Mouse (Mus musculus) cerebellum, postnatal 10 days (tissue): ENCODE data around the gene Ankra2.

Experiments
- DNase-seq, 2 experiments: peaks; one replicate each; pipeline ENCODE4 v3.0.0; 2021; ENCODE audit warnings: mixed read lengths in 2 of 2

Gene Ankra2

DNA sequence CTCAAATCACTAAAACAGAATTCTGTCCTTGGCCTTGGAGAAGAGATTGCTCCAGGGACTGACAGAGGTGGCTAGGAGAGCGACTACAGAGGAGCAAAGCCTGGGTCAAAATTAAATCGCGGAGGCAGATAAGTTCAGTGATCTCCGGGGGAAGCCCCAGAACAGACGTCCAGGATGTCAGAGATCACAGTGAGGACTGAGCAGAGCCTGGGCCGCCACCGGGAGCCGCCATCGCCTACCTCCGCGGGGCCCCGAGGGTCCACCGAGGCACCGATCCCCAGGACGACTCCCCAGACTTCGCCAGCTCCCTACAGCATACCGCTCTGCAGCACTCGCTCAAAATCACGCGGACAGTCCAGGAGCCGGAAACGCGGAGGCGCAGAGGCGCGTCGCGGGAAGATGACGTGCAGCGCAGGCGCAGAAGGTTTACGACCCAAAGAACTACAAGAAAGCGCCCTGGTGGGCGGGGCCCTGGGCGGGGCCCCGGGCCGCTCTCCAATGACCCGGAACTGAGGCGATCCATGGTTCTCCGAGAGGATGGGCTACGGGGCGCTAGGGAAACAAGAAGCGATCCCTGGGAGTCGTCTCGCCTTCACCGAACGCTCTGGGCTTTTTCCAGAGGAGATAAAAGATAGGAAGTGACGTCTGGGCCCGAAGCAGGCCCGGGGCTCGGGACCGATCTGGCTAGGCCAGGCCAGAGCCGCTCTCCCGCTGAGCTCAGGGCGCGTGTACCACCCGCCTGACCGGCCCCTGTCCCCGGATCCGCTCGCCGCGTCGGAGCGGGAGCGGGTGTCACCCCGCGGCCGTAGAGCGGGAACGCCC is at the start of gene Ankra2, which contains the start of gene Utp15:
TSS of gene Ankra2 (plus strand) at position 439 of the 822 bp plus-strand sequence.
TSS of gene Utp15 (minus strand) at position 406 of the 822 bp plus-strand sequence.
- DNase-seq = peak; percentile 99

DNA sequence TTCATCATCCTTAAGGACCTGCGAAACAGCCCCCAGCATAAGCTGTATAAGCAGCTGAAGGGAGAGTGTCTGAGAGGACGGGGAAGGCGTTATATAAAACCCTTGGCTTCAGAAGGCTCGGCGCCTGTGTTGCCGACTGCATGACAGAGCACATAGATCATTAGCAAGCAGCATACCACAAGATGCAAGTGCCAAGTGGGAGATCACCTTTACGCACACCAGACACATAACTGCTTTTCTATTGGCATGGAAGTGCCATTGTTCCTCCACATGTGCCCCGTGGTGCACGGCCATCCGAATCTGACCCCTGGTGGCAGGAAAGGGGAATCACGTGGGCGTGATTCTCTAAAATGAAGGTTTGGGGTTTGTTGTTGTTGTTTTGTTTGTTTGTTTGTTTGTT is 40.0 kb upstream of the Ankra2 start:
- DNase-seq = peak; percentile 66 to 71

DNA sequence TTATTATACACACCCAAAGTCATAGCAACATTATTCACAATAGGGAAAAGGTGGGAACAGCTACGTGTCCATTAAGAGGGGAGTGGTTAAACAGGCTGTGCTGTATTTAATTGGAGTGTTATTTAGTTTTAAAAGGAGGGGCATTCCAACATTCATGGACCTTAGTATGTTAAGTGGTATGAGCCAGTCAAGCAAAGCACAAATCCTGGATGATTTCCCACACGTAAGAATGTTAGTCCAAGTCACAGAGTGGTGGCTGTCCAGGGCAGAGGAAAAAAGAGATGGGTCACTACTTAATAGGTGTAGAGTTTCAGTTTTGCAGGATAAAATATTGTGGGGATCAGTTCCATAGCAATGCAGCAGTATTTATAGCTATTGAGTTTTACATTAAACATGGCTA is 36.6 kb upstream of the Ankra2 start:
- DNase-seq = no peak

DNA sequence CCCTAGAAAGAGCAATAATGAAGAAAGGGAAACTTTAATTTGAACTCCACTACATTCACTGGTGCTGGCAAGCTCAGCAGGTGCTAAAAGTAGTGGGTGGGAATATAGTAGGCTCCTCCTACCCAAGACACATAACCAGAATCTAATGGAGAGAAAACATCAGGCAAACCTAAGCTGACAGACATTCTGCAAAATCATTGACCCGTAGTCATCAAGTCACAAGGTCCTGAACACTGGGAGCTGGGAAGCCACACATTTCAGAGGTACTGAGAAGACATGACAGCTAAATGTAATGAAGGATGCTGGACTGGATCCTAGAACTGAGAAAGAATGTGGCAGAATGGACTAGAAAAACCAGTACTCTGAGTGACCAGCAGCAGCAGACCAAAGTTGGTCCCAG is 32.4 kb upstream of the Ankra2 start:
- no peak for DNase-seq

DNA sequence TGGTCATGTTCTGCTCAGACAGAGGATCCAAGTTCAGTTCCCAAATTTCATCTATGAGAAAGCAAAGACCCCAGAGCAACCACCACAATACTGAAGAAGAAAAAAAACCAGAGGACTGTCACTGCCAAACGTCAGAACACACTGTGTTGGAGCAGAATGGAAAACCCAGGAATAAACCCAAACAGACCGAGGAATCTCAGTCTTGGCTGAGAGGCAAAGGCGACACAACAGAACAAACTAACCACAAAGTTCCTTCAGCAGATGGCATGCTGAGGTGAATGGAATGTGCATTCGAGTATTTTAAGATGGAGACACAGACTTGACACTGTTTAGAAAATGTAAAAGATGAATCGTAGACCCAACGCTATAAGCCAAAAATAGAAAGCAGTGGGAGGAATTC is 27.4 kb upstream of the Ankra2 start:
- DNase-seq = no peak

DNA sequence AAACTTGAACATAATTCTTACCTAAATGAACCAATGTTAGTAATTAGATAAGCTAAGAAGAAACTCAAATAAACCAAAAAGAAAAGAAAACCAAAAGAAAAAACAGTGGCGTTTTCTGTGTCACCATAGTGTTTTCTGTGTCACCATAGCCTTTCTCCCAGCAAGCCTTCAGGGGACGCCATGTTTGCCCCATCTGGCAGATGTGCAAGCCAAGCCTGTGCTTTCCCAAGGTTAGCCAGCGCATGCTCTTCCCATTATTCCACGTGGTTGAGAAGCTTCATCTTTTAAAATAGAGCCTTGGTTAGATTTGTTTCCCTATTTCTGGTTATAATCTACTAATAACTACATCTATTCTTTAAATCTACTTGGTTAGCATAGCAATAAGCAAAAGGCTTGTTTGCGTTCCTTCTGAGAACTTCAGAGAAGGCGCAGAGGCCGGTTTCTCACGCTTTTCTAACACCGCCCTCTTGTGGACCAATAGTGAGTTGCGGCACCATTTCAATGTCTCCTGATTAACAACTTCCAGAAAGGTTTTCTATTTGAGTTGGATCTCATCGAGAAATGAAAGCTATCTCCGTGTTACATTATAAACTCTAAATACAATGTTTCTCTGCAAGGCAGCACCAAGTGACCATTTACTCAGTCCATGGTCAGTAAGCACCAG is 22.8 kb upstream of the Ankra2 start:
- peak; percentile 85 to 90 for DNase-seq

GRCm38 (mm10) chr13:98241531-98242282 is 21.2 kb upstream of the Ankra2 start:
- DNase-seq = peak; percentile 43 to 49

DNA sequence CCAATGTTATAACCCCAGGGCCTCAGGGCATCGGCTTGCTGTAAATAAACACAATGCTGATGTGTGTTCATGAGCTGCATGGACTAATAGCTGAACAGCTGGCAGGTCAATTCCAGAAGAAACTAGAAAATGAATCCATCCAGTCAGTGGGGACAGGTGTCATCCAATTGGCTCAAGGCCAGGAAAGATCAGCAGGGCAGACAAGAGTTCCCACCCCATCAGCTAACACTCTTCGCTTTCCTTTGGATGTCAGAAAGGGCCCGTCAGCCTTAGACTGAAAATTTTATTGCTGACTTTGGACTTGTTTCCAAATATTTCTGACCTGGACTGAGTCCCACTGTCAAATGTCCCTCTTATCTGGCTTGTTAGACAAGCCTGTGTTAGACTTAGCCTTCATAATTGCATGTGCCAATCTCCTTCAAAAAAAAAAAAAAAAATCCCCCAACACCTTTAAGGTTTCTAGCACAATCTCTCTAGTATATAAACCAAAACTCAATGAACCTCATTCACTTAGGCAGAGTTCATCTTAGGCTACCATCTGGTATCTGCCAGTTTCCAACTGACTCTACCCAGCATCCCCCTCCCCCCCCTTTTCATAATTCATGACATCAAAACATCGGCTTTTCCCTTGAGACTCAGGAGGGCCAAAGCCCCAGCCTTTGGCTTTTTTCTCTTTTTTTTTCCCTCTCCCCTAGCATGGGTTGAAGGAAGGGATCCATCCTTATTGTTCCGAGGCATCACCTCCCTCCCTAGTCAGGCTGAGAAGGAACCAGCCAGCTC is 18.1 kb upstream of the Ankra2 start:
- DNase-seq = peak; percentile 78 to 87

DNA sequence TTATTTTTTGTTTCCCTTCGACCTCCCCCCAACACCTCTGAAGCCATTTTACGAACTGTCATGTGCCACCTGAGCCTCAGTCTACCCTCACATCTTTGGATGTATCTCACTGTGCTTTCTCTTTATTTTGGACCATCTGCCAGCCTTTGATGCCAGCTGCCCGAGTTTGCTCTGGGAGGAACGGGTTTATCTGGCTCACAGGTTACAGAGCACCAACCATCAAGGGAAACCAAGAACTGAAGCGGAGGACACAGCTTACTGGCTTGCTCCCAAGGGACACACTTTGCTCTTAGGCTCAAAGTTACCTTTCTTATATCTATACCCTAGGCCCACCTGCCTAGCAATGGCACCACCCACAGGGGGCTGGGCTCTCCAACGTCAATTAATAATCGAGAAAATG is 17.5 kb upstream of the Ankra2 start:
- peak; percentile 58 to 64 for DNase-seq

DNA sequence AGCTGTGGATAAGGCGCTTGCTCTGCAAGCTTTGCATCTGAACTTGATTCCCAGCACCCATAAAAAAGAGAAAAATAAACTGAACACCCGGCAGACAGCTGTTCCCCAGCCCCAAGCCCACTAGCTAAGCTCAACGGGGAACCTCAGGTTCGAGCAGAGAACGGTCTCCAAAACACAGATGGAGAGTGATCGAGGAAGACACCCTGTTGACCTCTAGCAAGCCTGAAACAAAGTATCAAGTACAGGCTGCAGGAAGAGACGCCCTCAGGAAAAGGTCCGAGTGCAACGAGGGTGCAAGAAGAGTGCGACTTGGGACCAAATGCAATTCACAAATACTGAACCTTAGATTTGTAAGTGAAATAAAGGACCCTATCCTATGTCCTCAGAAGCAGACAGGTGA is 13.3 kb upstream of the Ankra2 start:
- DNase-seq = no peak

GRCm38 (mm10) chr13:98254921-98255320 is 8.0 kb upstream of the Ankra2 start:
- no peak for DNase-seq

- no peak for DNase-seq
Measured at GRCm38 (mm10) chr13:98263458-98263987, 649 bp downstream of the Ankra2 start.

- DNase-seq = no peak
Measured at GRCm38 (mm10) chr13:98264111-98264510, 1.2 kb downstream of the Ankra2 start.

GRCm38 (mm10) chr13:98274023-98274422 is 11.1 kb downstream of the Ankra2 start:
- no peak for DNase-seq

DNA sequence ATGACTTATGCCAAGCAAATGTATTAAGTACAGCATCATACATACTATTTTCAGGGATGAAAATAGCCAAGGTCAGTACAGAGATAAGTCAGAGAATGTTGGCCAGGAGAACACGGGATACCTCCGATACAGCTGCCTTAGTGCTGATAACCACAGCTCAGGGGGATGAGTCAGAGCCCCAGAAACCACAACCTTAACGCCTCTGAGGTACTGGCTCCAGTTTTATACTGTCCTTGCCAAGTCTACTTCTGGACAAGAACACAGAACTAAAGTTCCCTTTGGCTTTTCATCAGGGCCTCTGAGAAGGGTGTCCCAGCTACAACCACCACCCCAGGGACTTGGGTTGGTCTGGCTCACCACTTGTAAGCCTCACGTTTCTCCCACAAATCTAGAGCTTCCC is 12.8 kb downstream of the Ankra2 start:
- no peak for DNase-seq

DNA sequence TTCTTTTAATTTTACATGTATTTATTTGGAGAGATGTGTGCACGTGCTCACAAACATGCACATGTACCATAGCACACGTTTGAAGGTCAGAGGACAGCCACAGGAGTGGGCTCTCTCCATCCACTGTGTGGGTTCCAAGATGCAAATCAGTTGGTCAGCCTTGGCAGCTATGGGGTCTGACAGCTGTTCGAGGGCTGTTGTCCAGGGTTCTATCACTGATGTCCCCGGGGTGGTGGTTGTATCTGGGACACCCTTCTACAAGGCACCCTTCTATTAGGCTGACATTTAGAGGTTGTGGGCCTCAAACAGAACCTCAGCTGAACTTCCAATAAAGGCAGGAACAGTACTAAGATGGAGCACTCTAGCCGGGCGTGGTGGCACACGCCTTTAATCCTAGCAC is 13.4 kb downstream of the Ankra2 start:
- no peak for DNase-seq

GRCm38 (mm10) chr13:98277501-98277900 is 14.6 kb downstream of the Ankra2 start:
- DNase-seq = no peak

DNA sequence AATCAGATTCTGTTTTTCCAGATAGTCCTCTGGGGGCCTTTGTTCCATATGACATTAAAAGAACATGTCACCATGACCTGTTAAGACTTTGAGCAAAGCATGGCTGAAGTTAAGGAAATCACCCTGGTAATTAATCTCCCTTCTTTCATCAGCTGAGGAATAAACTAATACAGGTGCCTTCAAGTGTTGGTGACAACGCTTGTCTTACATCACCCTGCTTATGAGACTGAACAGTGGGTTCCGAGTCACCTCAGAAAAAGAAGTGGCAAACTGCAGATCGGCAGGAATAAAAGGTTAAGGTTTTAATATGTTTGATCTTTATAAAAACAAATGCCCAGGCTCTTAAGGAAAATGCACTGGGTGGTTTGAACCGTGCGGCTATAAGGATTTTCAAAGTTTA is 16.8 kb downstream of the Ankra2 start, which contains the start of gene Gm21976:
TSS of gene Gm21976 (plus strand) at position 202 of the 400 bp plus-strand sequence.
- DNase-seq = no peak

- DNase-seq = no peak
Measured at GRCm38 (mm10) chr13:98280990-98281650, 18.2 kb downstream of the Ankra2 start.

DNA sequence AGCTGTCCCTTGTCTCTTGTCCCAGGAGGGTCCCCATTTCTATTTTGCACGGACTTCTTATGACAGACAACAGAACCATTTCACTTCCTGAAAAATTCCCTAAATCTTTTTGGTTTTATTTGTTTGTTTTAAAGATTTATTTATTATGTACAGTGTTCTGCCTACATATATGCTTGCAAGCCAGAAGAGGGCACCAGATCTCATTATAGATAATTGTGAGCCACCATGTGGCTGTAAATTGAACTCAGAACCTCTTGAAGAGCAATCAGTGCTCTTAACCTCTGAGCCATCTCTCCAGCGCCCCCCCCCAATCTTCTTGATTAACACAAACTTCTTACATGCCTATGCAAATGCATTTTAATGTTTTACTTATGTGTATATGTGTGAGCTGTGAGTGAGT is 27.8 kb downstream of the Ankra2 start:
- no peak for DNase-seq

- no peak for DNase-seq
Measured at GRCm38 (mm10) chr13:98291712-98292111, 28.8 kb downstream of the Ankra2 start.

DNA sequence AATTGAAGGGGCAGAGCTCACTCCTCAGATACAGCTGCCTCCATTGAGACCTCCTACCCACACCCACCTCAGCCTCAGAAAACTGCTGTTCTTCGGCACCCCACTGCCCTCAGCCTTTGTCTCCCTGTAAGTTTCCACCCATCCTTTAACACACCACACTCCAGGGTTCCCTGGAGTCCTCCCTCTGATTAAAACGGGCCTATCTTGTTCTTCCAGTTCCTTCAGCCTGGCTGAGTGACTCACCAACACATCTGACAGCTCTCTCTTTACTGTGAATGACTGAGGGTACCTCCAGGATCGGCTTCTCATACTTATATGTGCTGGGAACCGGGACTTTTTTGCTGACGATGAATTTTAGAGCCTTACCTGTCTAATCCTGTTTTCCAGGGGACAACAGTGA is 33.2 kb downstream of the Ankra2 start:
- DNase-seq = no peak
